Mouse (Mus musculus): ENCODE measurements at regions not wholly inside any gene's neighbourhood (a gene's known extent, or its start where the extent isn't known, plus 50 kb on each side); places are given as distances from the start of the nearest gene placed in this dataset.

DNA sequence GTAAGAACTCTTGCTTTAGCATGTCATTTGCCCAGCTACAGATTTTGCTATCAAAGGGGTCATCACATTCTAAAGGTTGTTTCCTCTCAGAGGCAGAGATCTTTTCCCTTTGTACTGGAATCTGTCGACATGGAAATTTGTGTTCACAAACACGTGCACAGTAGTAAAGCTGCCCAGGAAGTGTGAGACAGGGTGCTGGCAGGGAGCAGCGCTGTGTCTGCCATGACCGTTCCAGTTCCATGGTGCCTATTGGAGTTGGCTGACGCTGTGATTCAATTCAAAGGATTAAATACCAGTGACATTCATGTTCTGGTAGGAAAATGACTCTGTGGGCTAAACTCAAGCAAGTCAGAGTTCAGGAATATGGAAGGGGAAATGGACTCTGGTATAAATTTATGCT, 627.1 kb downstream of the Stpg2 start:
- Histone ChIP-seq H3K4me2 (ENCODE audit: low read depth) (no peak overlapping the region), H3K27me3 (ENCODE audit: control insufficient read depth, insufficient read depth, insufficient read length) (no peaks in the 10 kb centered on the region), H3K79me2 (ENCODE audit: control insufficient read depth, insufficient read depth) (no peaks in the 10 kb centered on the region), H3ac (ENCODE audit: control insufficient read depth, insufficient read length) (no peak overlapping the region), H3K4me3 (no peak overlapping the region), H3K36me3 (ENCODE audit: control insufficient read depth, insufficient read depth) (no peaks in the 10 kb centered on the region)
- TF ChIP-seq MAX (IDR thresholded peaks at IDR 0.05; ENCODE audit: low read depth) (no peak), MYOD1 (IDR thresholded peaks at IDR 0.05; ENCODE audit: control insufficient read depth in 1 of 3, insufficient read length in 2 of 3, low read depth in 2 of 3) (no peak), CEBPB (IDR thresholded peaks at IDR 0.05; ENCODE audit: insufficient read depth, poor library complexity, severe bottlenecking) (no peak), SRF (IDR thresholded peaks at IDR 0.05; ENCODE audit: control insufficient read depth, insufficient read length, low read depth) (no peak), TCF12 (IDR thresholded peaks at IDR 0.05; ENCODE audit: insufficient read depth, poor library complexity, severe bottlenecking) (no peak), REST (IDR thresholded peaks at IDR 0.05; ENCODE audit: insufficient read depth, insufficient read length) (no peak), USF1 (IDR thresholded peaks at IDR 0.05; ENCODE audit: low read depth) (no peak)

DNA sequence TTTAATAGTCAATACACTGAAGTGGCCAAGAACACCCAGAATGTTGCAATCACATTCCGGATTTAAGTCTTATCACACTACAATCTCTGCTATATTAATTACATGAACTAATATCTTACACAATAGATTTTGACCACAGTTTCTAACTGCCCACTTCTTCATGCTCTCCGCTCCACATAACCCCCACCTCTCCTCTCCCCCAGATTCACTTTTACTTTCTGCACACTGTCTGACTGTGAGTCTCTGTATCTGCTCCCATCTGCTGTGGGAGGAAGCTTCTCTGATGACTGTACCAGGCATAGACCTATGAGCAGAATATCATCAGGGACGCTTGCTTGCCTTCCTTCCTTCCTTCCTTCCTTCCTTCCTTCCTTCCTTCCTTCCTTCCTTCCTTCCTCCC, 636.5 kb downstream of the Stpg2 start:
- H3K4me2 ChIP-seq (ENCODE audit: low read depth), result no peak overlapping the region
- TF ChIP-seq MYOG (IDR thresholded peaks at IDR 0.05; ENCODE audit: control insufficient read depth in 1 of 3, insufficient read depth in 1 of 3, insufficient read length in 2 of 3, low read depth in 2 of 3), result no peak
- TF ChIP-seq SRF (IDR thresholded peaks at IDR 0.05; ENCODE audit: control insufficient read depth, insufficient read length, low read depth), result no peak
- TF ChIP-seq POLR2AphosphoS2 (IDR thresholded peaks at IDR 0.05; ENCODE audit: insufficient read length, low read depth), result no peak
- no peak for TF ChIP-seq TCF12 (IDR thresholded peaks at IDR 0.05; ENCODE audit: insufficient read depth, poor library complexity, severe bottlenecking)
- no peak for TF ChIP-seq E2F4 (IDR thresholded peaks at IDR 0.05; ENCODE audit: insufficient read depth)
- no peak for TF ChIP-seq TCF3 (IDR thresholded peaks at IDR 0.05; ENCODE audit: insufficient read length, low read depth)
- TF ChIP-seq MAX (IDR thresholded peaks at IDR 0.05; ENCODE audit: low read depth), result no peak
- TF ChIP-seq CEBPB (IDR thresholded peaks at IDR 0.05; ENCODE audit: insufficient read depth, poor library complexity, severe bottlenecking), result no peak
- TF ChIP-seq MYOD1 (IDR thresholded peaks at IDR 0.05; ENCODE audit: control insufficient read depth in 1 of 3, insufficient read length in 2 of 3, low read depth in 2 of 3), result no peak
- TF ChIP-seq USF1 (IDR thresholded peaks at IDR 0.05; ENCODE audit: low read depth), result no peak
- TF ChIP-seq REST (IDR thresholded peaks at IDR 0.05; ENCODE audit: insufficient read depth, insufficient read length), result no peak
- no peak for TF ChIP-seq POLR2A (IDR thresholded peaks at IDR 0.05; ENCODE audit: insufficient read length, low read depth)
- H3K79me2 ChIP-seq (ENCODE audit: control insufficient read depth, insufficient read depth), result no peaks in the 10 kb centered on the region
- no peak overlapping the region for H3ac ChIP-seq (ENCODE audit: control insufficient read depth, insufficient read length)
- no peaks in the 10 kb centered on the region for H3K27me3 ChIP-seq (ENCODE audit: control insufficient read depth, insufficient read depth, insufficient read length)
- no peak overlapping the region for H3K4me3 ChIP-seq
- no peaks in the 10 kb centered on the region for H3K36me3 ChIP-seq (ENCODE audit: control insufficient read depth, insufficient read depth)

DNA sequence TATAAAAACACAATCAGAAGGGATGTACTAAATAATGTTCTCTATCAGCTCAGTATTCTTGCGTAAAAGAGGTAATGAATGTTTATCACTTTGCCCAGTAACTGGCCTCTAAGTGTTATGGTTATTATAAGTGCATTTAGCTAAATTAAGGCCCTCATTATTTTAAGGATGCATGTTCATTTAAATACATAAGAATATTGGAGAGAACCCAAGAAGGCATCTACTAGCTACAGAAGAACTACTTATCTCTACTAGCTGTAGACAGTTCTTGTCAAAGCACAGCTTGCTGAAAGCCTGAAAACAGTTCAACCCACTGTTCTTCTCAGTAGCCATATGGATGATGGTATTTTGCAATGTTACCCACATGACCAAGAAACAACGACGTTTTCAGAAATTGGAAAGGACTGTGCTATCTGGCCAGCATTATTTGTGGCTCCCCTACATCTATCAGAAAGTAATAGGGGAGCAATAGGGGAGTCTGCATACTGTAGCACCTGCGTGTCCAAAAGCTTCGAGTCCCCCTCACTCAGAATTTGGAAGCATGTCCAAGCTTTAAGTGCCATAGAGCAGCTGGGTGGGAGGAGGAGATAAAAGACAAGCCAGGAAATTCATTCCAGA, 637.6 kb downstream of the Stpg2 start:
- H3K79me2 ChIP-seq (ENCODE audit: control insufficient read depth, insufficient read depth), result no peaks in the 10 kb centered on the region
- no peaks in the 10 kb centered on the region for H3K36me3 ChIP-seq (ENCODE audit: control insufficient read depth, insufficient read depth)
- no peaks in the 10 kb centered on the region for H3K27me3 ChIP-seq (ENCODE audit: control insufficient read depth, insufficient read depth, insufficient read length)
- no peak overlapping the region for H3K4me3 ChIP-seq
- TF ChIP-seq USF1 (IDR thresholded peaks at IDR 0.05; ENCODE audit: low read depth), result no peak
- H3ac ChIP-seq (ENCODE audit: control insufficient read depth, insufficient read length), result no peak overlapping the region
- H3K4me2 ChIP-seq (ENCODE audit: low read depth), result no peak overlapping the region

DNA sequence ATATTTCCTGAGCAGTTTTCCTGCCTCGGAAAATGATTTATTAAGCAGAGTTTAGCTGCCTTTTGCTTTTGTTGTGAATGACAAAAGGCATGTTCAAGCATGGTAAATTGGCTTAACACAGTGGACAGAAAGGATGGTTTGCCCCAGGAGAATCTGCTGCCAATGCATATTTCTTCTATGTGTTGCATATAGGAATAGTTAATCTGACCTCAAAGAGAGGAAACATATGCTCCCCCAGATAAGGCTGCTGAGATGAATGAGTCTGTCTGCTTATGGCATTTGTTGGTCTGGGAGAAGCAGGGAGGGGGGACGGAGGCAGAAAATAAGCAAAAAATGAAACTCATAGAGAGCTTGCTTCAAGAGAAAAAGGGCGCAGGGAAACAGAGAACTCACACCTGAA, 638.9 kb downstream of the Stpg2 start:
- Histone ChIP-seq H3K27me3 (ENCODE audit: control insufficient read depth, insufficient read depth, insufficient read length) (no peaks in the 10 kb centered on the region), H3K79me2 (ENCODE audit: control insufficient read depth, insufficient read depth) (no peaks in the 10 kb centered on the region), H3ac (ENCODE audit: control insufficient read depth, insufficient read length) (no peak overlapping the region), H3K36me3 (ENCODE audit: control insufficient read depth, insufficient read depth) (no peaks in the 10 kb centered on the region), H3K4me2 (ENCODE audit: low read depth) (no peak overlapping the region), H3K4me3 (no peak overlapping the region)
- TF ChIP-seq CEBPB (IDR thresholded peaks at IDR 0.05; ENCODE audit: insufficient read depth, poor library complexity, severe bottlenecking) (no peak), POLR2AphosphoS2 (IDR thresholded peaks at IDR 0.05; ENCODE audit: insufficient read length, low read depth) (no peak), E2F4 (IDR thresholded peaks at IDR 0.05; ENCODE audit: insufficient read depth) (no peak), REST (IDR thresholded peaks at IDR 0.05; ENCODE audit: insufficient read depth, insufficient read length) (no peak), TCF12 (IDR thresholded peaks at IDR 0.05; ENCODE audit: insufficient read depth, poor library complexity, severe bottlenecking) (no peak), MYOD1 (IDR thresholded peaks at IDR 0.05; ENCODE audit: control insufficient read depth in 1 of 3, insufficient read length in 2 of 3, low read depth in 2 of 3) (no peak), MAX (IDR thresholded peaks at IDR 0.05; ENCODE audit: low read depth) (no peak), SRF (IDR thresholded peaks at IDR 0.05; ENCODE audit: control insufficient read depth, insufficient read length, low read depth) (no peak), TCF3 (IDR thresholded peaks at IDR 0.05; ENCODE audit: insufficient read length, low read depth) (no peak), MYOG (IDR thresholded peaks at IDR 0.05; ENCODE audit: control insufficient read depth in 1 of 3, insufficient read depth in 1 of 3, insufficient read length in 2 of 3, low read depth in 2 of 3) (no peak), USF1 (IDR thresholded peaks at IDR 0.05; ENCODE audit: low read depth) (no peak), POLR2A (IDR thresholded peaks at IDR 0.05; ENCODE audit: insufficient read length, low read depth) (no peak)

DNA sequence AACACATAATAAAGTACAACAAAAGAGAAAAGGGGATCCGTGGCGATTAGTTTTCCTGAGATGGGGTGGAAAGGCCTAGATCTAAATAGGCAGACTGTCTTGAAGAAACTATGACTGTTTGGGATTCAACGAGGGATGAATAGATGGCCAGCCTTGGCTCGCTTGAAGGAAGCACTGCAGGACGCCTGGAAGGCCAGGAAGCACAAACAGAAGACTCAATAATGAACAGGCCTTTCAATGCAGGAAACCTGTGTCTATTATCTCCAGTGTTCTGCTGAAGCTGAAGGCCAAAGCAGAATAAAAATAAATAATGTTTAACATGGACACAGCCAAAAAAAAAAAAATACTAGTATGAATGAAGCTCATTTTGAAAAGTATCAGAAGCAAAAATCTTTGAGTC, 642.3 kb downstream of the Stpg2 start:
- Histone ChIP-seq H3K4me3 (no peak overlapping the region), H3K27me3 (ENCODE audit: control insufficient read depth, insufficient read depth, insufficient read length) (no peaks in the 10 kb centered on the region), H3K4me2 (ENCODE audit: low read depth) (no peak overlapping the region), H3K79me2 (ENCODE audit: control insufficient read depth, insufficient read depth) (no peaks in the 10 kb centered on the region), H3ac (ENCODE audit: control insufficient read depth, insufficient read length) (no peak overlapping the region), H3K36me3 (ENCODE audit: control insufficient read depth, insufficient read depth) (no peaks in the 10 kb centered on the region)
- TF ChIP-seq TCF3 (IDR thresholded peaks at IDR 0.05; ENCODE audit: insufficient read length, low read depth), result no peak
- TF ChIP-seq SRF (IDR thresholded peaks at IDR 0.05; ENCODE audit: control insufficient read depth, insufficient read length, low read depth), result no peak
- TF ChIP-seq USF1 (IDR thresholded peaks at IDR 0.05; ENCODE audit: low read depth), result no peak
- TF ChIP-seq E2F4 (IDR thresholded peaks at IDR 0.05; ENCODE audit: insufficient read depth), result no peak
- TF ChIP-seq MYOD1 (IDR thresholded peaks at IDR 0.05; ENCODE audit: control insufficient read depth in 1 of 3, insufficient read length in 2 of 3, low read depth in 2 of 3), result no peak
